Mouse (Mus musculus): Measurements from ENCODE around the gene Gm11938.

GRCm38 (mm10) chr11:99650136-99650535 is 47.0 kb upstream of the Gm11938 start, which contains the start of gene Gm11555:
- no peak for TF ChIP-seq CTCF (IDR thresholded peaks at IDR 0.05; ENCODE audit: extremely low read depth, insufficient read length, insufficient replicate concordance, low read depth, low read length)
- no peak for TF ChIP-seq POLR2A (IDR thresholded peaks at IDR 0.05; ENCODE audit: low read depth, low read length)
